Mouse (Mus musculus) heart, adult 2 months (tissue): ENCODE measurements around the gene Tbc1d9. TPM values are rescaled to one million over a fixed set of nuclear protein-coding genes. Genes with fewer than 3 reads are reported as not detected.

ENCODE experiments used
- DNase-seq, 2 experiments: peaks; one replicate each; pipeline ENCODE4 v3.0.0; 2021
- H3K27ac ChIP-seq: fragments of 200-600 bp; 2 replicates; pipeline ENCODE4 v1.8.1; 2022
- H3K27me3 ChIP-seq: fragments of 200-500 bp; 2 replicates; pipeline ENCODE4 v1.6.1; 2012; ENCODE audit warnings: mild to moderate bottlenecking, low read length, inconsistent platforms, mixed read lengths; ENCODE audit not compliant: control insufficient read depth, insufficient read depth
- H3K36me3 ChIP-seq: fragments of 200-500 bp; 2 replicates; pipeline ENCODE4 v1.6.1; 2012; ENCODE audit warnings: low read length, inconsistent platforms; ENCODE audit not compliant: control insufficient read depth, insufficient read depth
- H3K4me1 ChIP-seq: fragments of 200-500 bp; 2 replicates; pipeline ENCODE4 v1.6.1; 2011; ENCODE audit warnings: low read length; ENCODE audit not compliant: control insufficient read depth, insufficient read depth
- H3K4me3 ChIP-seq: fragments of 200-600 bp; 2 replicates; pipeline ENCODE4 v1.8.1; 2022
- H3K79me2 ChIP-seq: fragments of 200-500 bp; replicated peaks from 2 replicates; pipeline ENCODE4 v1.6.1; 2012; ENCODE audit warnings: mild to moderate bottlenecking, inconsistent platforms, low read length, moderate library complexity, mixed read lengths; ENCODE audit not compliant: control insufficient read depth, insufficient read depth
- H3K9ac ChIP-seq: fragments of 200-500 bp; 2 replicates; pipeline ENCODE4 v1.6.1; 2012; ENCODE audit warnings: low read depth, mild to moderate bottlenecking, control low read depth, inconsistent platforms, low read length, mixed read lengths
- CTCF ChIP-seq: fragments of 200-600 bp; IDR thresholded peaks from 2 replicates; pipeline ENCODE4 v1.8.1; 2022; ENCODE audit warnings: antibody characterized with exemption, mild to moderate bottlenecking, moderate library complexity
- EP300 ChIP-seq: fragments of 200-500 bp; IDR thresholded peaks from 2 replicates; pipeline ENCODE4 v1.6.1; 2011; ENCODE audit warnings: low read depth, low read length, control low read depth; ENCODE audit not compliant: insufficient read depth
- POLR2A ChIP-seq: fragments of 200-500 bp; IDR thresholded peaks from 2 replicates; pipeline ENCODE4 v1.6.1; 2011; ENCODE audit warnings: mild to moderate bottlenecking, low read depth, low read length, control low read depth; ENCODE audit not compliant: insufficient read depth
- WGBS: fragments of 180-500 bp; shearing (Covaris S2); methylation state at CpG from one replicate; pipeline ENCODE4 v1.1.7; 2018; 5-methylcytosine and 5-hydroxymethylcytosine counted together
- intact Hi-C: fragments of 180-260 bp; cut with DNase I; formaldehyde crosslinking; loops from one replicate; pipeline ENCODE4 v1.15.1; 2025
- polyA plus RNA-seq: library from polyadenylated mRNA; depleted of rRNA; stranded (reverse); fragments of >200 nt; gene quantifications from 2 replicates; pipeline ENCODE4 v1.2.3, GENCODE M21; 2012
- total RNA-seq, 2 experiments: library from RNA; stranded (reverse); gene quantifications; 2 replicates each; pipeline ENCODE4 v1.2.3; 2021

The Tbc1d9 gene
- total and polyA plus RNA-seq, 3 experiments, result 2.3 to 2.6 (median 2.4) TPM

DNA sequence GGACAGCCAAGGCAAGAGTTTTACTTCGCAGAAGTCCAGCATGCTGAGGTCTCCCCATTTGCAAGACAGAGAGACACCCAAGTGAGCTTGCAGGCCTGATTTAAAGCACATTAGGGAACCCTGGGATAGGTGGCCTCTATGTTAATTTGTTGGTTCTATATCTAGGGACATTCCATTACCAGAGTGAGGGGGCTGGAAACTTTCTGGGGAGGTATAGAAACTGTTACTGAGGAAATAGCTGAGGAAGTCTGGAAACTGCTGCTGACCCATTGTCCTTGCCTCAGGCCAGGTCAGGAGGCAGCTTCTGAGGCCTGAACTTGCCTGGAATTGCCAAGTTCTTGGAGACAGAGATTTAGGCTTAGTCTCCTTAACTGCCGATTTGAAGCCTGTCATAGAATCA lies 4.5 kb upstream of the Tbc1d9 start:
- WGBS, result 84% methylated on average over 2 of the region's 2 CpGs

DNA sequence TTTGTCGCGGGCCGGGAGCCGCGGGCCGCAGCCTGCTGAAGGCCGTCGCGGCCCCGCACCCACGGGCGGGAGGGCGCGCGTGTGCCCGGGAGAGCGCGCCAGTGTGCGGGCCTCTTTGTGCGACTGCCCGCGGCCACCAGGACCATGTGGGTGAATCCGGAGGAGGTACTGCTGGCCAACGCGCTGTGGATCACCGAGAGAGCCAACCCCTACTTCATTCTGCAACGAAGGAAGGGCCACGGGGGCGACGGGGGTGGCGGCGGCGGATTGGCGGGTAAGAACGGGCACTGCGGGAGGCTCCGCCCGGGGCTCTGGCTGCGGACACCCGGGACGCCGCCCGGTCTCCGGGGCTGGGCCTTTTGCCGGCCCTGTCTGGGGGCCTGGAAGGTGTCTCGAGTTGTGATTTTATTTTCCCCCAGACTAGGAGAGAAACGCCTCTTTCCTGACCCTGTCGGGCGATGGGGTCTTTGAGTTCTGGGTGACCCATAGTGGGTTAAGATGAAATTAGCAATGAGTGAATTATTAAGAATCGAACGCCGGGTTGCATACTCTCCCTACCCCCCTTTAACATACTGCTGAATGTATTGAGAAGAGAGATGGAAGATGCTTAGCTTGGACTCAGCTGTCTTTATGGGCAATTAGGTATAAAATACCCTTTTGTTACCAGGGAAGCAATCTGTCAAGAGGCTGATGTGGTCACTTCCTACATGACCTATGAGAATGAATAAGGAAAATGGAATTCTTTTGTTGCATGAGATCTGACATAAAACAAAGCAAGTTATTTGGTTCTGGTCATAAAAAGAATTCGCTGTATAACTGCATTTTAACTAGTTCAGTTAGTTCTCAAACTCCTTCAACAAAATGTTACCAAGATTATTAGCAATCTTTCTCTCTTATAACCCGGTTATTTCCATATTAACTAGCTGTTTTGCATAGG lies 1.0 kb downstream of the Tbc1d9 start, which contains the start of gene Gm10645:
Gm10645 (minus strand) TSS at position 240 of the 937 bp plus-strand sequence.
- intact Hi-C loops, result no loop called here
- H3K36me3 ChIP-seq, result no peaks in the 10 kb centered on the region
- no peaks in the 10 kb centered on the region for H3K4me1 ChIP-seq
- H3K9ac ChIP-seq, result peak within 1 kb of the TSS; percentile 66
- H3K27me3 ChIP-seq, result no peaks in the 10 kb centered on the region; the same call in 1 of the 2 replicates
- TF ChIP-seq EP300, result no peak
- TF ChIP-seq POLR2A, result no peak
- no peak for TF ChIP-seq CTCF
- DNase-seq, result peak; percentile 55 to 65
- H3K4me3 ChIP-seq, result peak within 1 kb of the TSS; percentile 77
- peak within 1 kb of the TSS; percentile 76 for H3K27ac ChIP-seq
- no peaks in the 10 kb centered on the region for H3K79me2 ChIP-seq
- WGBS, result 5% methylated on average over 54 of the region's 54 CpGs

More for the DNA sequence above, 4.5 kb upstream of the Tbc1d9 start:
- no peak for TF ChIP-seq EP300
- no peak for TF ChIP-seq CTCF
- TF ChIP-seq POLR2A, result no peak
- Histone ChIP-seq H3K27me3 (no peaks in the 10 kb centered on the region; the same call in 1 of the 2 replicates), H3K9ac (no peak overlapping the region), H3K36me3 (no peaks in the 10 kb centered on the region), H3K4me3 (no peak overlapping the region), H3K4me1 (peaks cover 1% of the 10 kb centered on the region; the same call in 1 of the 2 replicates), H3K79me2 (no peaks in the 10 kb centered on the region), H3K27ac (no peak overlapping the region)
- no peak for DNase-seq
- intact Hi-C loops, result no loop called here

DNA sequence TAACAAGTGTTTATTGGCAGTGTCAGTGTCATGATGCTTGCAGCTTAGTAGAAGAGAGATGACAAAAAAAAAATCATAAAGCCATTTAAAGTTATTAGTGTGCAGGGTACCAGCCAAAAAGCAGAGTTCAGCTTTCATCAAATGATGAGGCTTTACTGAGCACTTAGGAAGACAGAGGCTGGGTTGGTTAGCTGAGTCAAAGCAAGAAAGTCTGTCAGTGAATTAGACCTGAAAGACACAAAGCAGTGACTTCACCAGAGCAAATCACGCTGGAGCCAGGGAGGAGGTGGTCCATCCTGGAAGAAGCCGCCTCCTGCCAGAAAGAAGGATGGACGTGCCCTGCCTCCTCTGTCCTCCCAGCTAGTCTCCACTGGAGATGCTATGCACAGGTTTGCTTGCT lies 2.8 kb downstream of the Tbc1d9 start:
- TF ChIP-seq CTCF, result no peak
- no peak for TF ChIP-seq EP300
- no peak for TF ChIP-seq POLR2A
- intact Hi-C loops, result no loop called here
- H3K36me3 ChIP-seq, result no peaks in the 10 kb centered on the region

DNA sequence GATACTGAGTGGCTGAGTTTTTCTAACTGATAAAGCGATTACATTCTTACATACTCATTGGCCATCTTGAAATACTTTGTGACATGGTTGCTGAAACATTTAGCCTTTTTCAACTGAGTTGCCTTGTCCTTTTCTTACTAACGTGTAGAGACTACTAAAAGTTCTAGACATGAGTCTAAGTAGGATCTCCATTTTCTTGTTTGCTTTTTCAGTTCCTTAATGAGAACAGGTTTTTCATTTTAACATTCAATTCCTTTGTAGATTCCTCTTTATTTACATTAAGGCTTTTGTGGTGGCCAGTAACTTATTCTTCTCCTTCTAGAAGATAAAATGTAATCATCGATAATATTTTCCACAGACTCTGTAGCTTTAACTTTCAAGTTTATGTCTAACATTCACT lies 4.0 kb downstream of the Tbc1d9 start:
- intact Hi-C loops, result loop anchor here (1.0 kb wide), 1 partner anchor 69 kb away; no protein-coding TSS in a partner anchor
- DNase-seq, result no peak
- TF ChIP-seq EP300 (no peak), POLR2A (no peak), CTCF (no peak)
- no peak overlapping the region for H3K9ac ChIP-seq
- H3K79me2 ChIP-seq, result no peaks in the 10 kb centered on the region
- no peak overlapping the region for H3K4me3 ChIP-seq
- no peaks in the 10 kb centered on the region for H3K36me3 ChIP-seq
- H3K27me3 ChIP-seq, result no peaks in the 10 kb centered on the region
- WGBS, result 79% methylated on average over 3 of the region's 3 CpGs
- no peak overlapping the region for H3K27ac ChIP-seq
- H3K4me1 ChIP-seq, result no peaks in the 10 kb centered on the region

More for the DNA sequence above, 2.8 kb downstream of the Tbc1d9 start:
- Histone ChIP-seq H3K27me3 (no peaks in the 10 kb centered on the region), H3K27ac (no peak overlapping the region), H3K4me3 (no peak overlapping the region), H3K9ac (no peak overlapping the region), H3K79me2 (no peaks in the 10 kb centered on the region), H3K4me1 (no peaks in the 10 kb centered on the region)
- no peak for DNase-seq
- 60% methylated on average over 3 of the region's 3 CpGs for WGBS

DNA sequence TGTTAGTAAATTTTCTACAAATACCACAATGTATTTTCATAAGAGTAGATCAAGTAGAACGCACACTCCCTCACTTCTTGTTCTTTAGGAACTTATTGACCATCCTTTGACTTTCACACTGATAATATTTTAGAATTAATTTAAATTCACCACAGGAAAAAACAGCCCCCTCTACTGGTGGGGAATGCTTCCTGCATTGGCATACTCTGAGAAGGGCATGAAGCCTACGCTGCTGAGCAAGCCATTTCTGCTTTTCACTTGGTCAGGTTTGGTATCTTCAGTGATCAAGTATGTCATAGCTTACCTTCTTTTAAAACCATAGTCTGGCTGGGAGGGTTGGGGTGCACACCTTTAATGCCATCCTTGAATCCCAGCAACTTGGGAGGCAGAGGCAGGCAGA lies 4.6 kb downstream of the Tbc1d9 start:
- DNase-seq, result no peak

DNA sequence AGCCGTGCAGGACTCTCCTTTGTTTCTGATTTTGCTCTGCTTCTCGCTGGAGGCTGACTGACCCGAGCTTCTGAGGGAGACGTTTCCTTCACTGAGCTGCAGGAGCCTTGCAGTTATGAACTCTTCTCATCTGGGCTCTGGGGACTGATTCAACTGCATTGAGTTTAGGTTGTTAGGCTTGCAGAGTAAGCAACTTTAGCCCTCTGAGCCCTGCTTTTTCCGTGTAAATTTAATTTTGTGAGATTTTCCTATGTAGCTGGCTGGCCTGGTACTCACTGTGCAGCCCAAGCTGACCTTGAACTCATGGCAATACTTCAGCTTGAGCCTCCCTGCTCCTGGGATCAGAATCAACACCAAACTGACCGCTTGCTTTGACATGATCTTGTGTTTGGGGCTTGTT lies 5.7 kb downstream of the Tbc1d9 start:
- Histone ChIP-seq H3K4me1 (no peaks in the 10 kb centered on the region), H3K36me3 (no peaks in the 10 kb centered on the region), H3K27me3 (no peaks in the 10 kb centered on the region), H3K4me3 (no peak overlapping the region), H3K79me2 (no peaks in the 10 kb centered on the region), H3K27ac (no peak overlapping the region), H3K9ac (no peak overlapping the region)
- TF ChIP-seq EP300, result no peak
- TF ChIP-seq POLR2A, result no peak
- no peak for TF ChIP-seq CTCF
- WGBS, result 53% methylated on average over 6 of the region's 6 CpGs
- intact Hi-C loops, result no loop called here
- no peak for DNase-seq

More for the DNA sequence above, 4.6 kb downstream of the Tbc1d9 start:
- no peak overlapping the region for H3K4me3 ChIP-seq
- intact Hi-C loops, result loop anchor here (1.0 kb wide), 1 partner anchor 69 kb away; no protein-coding TSS in a partner anchor
- WGBS, result 93% methylated on average over 2 of the region's 2 CpGs
- H3K9ac ChIP-seq, result no peak overlapping the region
- no peaks in the 10 kb centered on the region for H3K27me3 ChIP-seq
- no peaks in the 10 kb centered on the region for H3K4me1 ChIP-seq
- H3K79me2 ChIP-seq, result no peaks in the 10 kb centered on the region
- H3K27ac ChIP-seq, result no peak overlapping the region
- H3K36me3 ChIP-seq, result no peaks in the 10 kb centered on the region
- TF ChIP-seq EP300, result no peak
- no peak for TF ChIP-seq POLR2A
- peak; percentile 72 for TF ChIP-seq CTCF
